In the genomic region with DNA sequence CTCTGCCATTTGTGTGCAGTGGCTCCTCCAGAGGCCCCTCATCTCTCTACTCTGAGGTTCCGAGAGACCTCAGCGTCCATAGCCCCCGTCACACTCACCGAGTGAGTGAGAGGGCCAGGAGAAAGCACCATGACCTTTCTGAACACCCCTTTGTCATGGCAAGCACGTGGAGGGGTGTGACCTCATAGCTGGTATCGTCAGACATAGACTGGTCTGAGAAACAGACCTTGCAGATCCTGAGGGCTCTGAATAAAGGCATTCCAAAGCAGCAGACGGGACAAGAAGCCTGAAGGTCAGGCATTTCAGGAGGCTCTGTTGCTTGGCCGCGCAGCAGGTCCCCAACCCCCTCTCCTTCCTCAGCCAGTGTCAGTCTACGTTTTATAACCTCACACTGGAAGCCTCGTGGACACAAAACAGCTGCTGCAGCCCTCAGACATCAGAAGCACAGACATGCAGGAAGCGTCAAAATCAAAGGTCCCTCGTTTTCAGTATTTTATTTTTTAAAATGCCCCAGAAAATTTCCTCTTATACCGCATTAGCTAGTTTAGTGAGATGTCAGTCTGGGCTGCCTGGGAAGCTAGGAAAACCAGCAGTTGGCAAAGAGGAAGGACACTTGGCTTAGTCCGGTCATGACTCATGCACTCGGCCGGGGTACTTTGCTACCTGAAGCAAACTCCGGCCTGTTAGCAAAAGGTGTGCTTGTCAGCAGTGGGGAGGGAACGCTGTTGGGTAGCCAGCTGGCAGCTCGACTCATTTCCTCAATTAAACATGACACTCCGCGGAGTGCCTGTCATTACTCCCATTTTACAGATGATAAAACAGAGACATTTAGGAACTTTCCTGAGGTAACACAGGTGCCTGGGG, we compare ENCODE assay signal across 9 mouse cellular contexts. TPM values are rescaled to one million over a fixed set of nuclear protein-coding genes. Genes with fewer than 3 reads are reported as not detected.
A peak's percentile ranks its signal among the peaks of the same experiment; 100 is the strongest.
DNase-seq lines count a peak whose midpoint lies in the region.
"Had no signal": no experiment of that assay in that cellular context is flagged by ENCODE, and none has a peak within 500 bp of the region (broad histone marks: within the 10 kb centered on the region; RNA-seq: fewer than 3 reads in every experiment).

No protein-coding gene starts in this region.

- 57% methylated on average over 22 of the region's 22 CpGs for WGBS in heart, embryonic 10.5 days

- H3K27me3 ChIP-seq in heart, embryonic 10.5 days (ENCODE audit: insufficient read depth, poor library complexity, severe bottlenecking): peaks cover 15% of the 10 kb centered on the region; the same call in 1 of the 2 replicates

- no peak for DNase-seq in heart, embryonic 10.5 days (ENCODE audit: low spot score)
- DNase-seq in heart, adult 8-10 months (ENCODE audit: low spot score): no peak
- DNase-seq in kidney, adult 8-10 months: peak; percentile 25 to 39
- DNase-seq in lung, postnatal 36 days: peak; percentile 82
- DNase-seq in right cerebral cortex, postnatal 10 days (ENCODE audit: low spot score in 2 of 2): no peak
- no peak for DNase-seq in layer of hippocampus, adult 9-10 months (ENCODE audit: low spot score)
- no peak for DNase-seq in layer of hippocampus, adult 9-11 months
- DNase-seq: midbrain, embryonic 14.5 days had no signal

- no peak overlapping the region for H3K4me3 ChIP-seq in heart, embryonic 10.5 days
- H3K4me3 ChIP-seq in brown adipose tissue, adult 24 weeks (ENCODE audit: insufficient read depth, low read depth, low read length): no peak overlapping the region

- H3K36me3 ChIP-seq in heart, embryonic 10.5 days: no peaks in the 10 kb centered on the region

- H3K9me3 ChIP-seq in heart, embryonic 10.5 days: no peaks in the 10 kb centered on the region

- H3K27ac ChIP-seq in heart, embryonic 10.5 days: peak overlapping the region; percentile 50; the same call in 1 of the 2 replicates
- peak overlapping the region; percentile 60 for H3K27ac ChIP-seq in brown adipose tissue, adult 24 weeks (replicated peaks; ENCODE audit: low read depth, low read length)

- peaks cover 64% of the 10 kb centered on the region for H3K4me1 ChIP-seq in heart, embryonic 10.5 days
- H3K4me1 ChIP-seq in brown adipose tissue, adult 24 weeks (ENCODE audit: control insufficient read depth, insufficient read depth, insufficient read length, low read length): peaks cover 48% of the 10 kb centered on the region

RNA-seq across cellular contexts. Expression of a gene that starts 9.6 kb away (rescaled TPM):
- 3.4 and 4.1 TPM in 2 replicates for polyA plus RNA-seq in heart, embryonic 10.5 days (2016; fragmentation: Nextera tagmentation; extraction: Ambion mirVana)
- total RNA-seq in heart, adult 8-10 months (2022): 10 to 100 TPM in 3 of 4 experiments, 1 to 10 TPM in 1; 9.5 to 12.4 (median 11.2) TPM
- 2.6 and 4.3 TPM in 2 replicates for polyA plus RNA-seq in brown adipose tissue, adult 24 weeks (2012; ENCODE audit: insufficient read depth, insufficient read length, missing spikeins)

RNA-seq across cellular contexts. Expression of a gene that starts 47.5 kb away (rescaled TPM):
- polyA plus RNA-seq in heart, embryonic 10.5 days (2016; fragmentation: Nextera tagmentation; extraction: Ambion mirVana): 2.6 and 4.8 TPM in 2 replicates
- total RNA-seq in heart, adult 8-10 months (2022): under 1 TPM; 0.35 to 0.49 (median 0.43) TPM
- 0.40 and 1.9 TPM in 2 replicates for polyA plus RNA-seq in brown adipose tissue, adult 24 weeks (2012; ENCODE audit: insufficient read depth, insufficient read length, missing spikeins)

Comparison
In these comparisons a context has a peak if more than half of its experiments do, and no peak if none do; other contexts are left out.
1. DNase-seq: peak in kidney, adult 8-10 months (2 of 2) and lung, postnatal 36 days (single experiment); none in heart, embryonic 10.5 days (single experiment), heart, adult 8-10 months (single experiment), right cerebral cortex, postnatal 10 days (0 of 2), layer of hippocampus, adult 9-10 months (single experiment) and layer of hippocampus, adult 9-11 months (single experiment).